Mouse (Mus musculus) adrenal gland, adult 8-10 months (tissue): ENCODE measurements around the gene Cfap298. TPM values are rescaled to one million over a fixed set of nuclear protein-coding genes. Genes with fewer than 3 reads are reported as not detected.

Source experiments
- DNase-seq: peaks from one replicate; pipeline ENCODE4 v3.0.0; 2022
- total RNA-seq, 4 experiments: library from RNA; stranded (reverse); gene quantifications; 2 replicates each; pipeline ENCODE4 v1.2.4; 2022

Cfap298 gene
- total RNA-seq = 10 to 100 TPM; 28.6 to 44.3 (median 38.4) TPM

DNA sequence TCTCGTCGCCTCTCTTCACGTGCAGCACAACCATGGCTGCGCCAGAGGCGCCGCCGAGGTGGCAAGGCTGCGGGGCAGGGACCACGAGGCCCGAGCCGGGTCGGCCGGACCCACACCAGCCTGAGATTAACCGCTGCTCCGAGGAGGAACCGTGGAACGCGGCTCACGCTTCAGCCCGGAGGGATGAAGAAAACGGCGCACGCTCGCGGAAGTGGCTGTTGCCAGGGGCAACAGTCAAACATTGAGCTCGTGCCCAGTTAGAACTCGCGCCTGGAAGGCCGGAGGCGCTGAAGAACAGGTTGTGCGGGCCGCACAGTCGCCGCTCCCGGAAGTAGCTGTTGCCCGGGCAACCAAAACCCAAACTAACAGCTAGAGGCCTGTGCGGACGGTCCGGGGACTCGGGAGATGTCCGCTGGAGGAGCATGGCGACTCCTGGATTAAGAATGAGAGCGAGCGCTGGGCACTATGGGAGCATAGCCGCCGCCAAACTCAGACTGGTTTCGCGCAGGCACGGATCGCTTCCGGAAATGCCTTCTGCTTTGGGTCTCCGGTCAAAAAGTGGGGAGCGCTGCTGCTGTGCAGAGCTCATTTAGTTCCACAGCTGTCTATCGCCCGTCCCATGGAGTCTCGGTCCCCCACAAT, at the start of gene Cfap298:
TSS of gene Cfap298 (minus strand) at position 428 of the 642 bp plus-strand sequence.
- peak; percentile 92 for DNase-seq

DNA sequence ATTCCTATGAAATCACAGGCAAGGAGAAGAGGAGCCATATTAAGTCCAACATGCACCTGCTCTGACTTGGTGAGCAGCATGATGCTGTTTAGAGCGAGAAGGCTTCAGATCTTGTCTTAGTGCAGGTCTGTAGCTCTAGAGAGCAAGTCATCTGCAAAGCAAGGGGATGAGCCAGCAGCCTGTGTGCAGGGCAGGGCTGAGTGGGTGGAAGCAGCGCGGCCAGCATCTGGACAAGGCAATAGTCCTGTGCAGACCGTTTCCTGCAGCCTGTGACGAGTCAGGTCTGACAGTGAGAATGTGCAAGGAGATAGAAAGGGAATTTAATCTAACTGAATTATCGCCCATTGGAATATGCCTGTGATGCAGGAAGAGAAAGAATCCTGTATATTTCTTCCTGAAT, 36.1 kb upstream of the Cfap298 start:
- no peak for DNase-seq

DNA sequence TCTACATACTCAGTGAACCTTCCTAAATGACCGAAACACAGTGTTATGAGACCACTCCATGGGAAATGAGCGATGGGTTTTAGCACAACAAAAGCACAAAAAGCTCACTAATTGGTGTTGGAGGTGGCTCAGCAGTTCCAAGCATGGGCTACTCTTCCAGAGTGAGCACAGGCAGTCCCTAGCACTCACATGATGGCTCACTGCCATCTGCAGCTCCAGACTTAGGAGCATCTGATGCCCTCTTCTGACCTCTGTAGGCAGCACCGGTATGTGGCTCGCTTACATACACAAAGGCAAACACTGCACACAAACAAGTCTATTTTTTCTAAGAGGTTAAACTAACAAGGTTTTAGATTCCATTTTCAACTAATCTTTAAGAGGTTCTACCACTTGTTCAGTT, 31.3 kb upstream of the Cfap298 start:
- no peak for DNase-seq

DNA sequence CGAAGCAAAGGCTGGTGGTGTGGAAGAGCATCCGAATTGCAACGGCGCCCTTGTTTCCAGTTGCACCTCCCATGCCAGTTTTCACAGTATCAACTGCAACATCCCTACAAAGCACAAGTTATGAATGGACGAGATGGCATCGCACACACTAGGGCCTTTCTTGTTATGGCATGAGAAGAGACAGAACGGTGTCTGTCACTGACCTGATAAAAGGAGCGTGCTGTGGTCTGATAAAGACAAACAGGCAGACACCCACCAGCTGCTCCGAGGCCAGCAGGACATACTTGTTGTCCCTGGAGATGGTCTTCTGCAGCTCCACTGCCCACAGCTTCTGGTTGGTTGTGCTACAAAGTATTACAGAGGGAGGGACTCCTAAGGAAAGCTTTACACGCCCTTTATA, 29.4 kb upstream of the Cfap298 start:
- no peak for DNase-seq

DNA sequence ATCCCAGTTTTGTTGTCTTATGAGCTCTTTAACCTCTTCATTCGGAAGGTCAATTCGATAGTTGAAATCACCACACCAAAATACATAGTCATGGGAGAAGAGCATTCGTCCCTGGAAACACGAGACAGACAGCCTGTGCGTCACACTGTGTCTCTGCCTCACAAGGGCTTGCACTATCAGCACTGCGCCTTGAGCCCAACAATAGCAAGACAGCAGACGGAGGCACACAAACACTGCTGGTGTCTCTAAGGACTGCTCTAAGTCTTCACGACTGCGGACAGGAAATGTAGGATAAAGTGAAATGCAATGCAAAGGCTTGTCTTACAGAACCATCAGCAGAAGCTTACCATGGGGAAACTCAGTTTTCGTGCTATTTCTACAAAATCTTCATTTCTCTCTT, 29.0 kb upstream of the Cfap298 start:
- DNase-seq = no peak

DNA sequence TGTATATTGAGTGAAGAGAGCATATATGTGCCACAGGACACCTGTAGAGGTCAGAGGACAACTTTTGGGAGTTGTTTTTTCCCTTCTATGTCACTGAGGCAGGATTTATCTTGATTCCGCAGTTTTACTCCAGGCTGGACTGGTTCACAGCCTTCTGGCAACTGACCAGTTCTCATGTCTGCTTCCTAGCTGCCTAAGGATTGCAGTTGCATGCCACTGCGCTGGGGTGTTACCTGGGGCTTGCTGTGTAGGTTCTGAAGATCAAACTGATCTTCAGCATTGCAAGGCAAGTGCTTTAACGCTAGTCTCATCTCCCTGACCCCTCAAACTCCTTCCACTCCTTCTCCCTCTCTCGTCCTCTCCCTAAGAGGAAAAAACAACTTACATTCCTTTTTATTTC, 28.3 kb upstream of the Cfap298 start:
- DNase-seq = no peak

DNA sequence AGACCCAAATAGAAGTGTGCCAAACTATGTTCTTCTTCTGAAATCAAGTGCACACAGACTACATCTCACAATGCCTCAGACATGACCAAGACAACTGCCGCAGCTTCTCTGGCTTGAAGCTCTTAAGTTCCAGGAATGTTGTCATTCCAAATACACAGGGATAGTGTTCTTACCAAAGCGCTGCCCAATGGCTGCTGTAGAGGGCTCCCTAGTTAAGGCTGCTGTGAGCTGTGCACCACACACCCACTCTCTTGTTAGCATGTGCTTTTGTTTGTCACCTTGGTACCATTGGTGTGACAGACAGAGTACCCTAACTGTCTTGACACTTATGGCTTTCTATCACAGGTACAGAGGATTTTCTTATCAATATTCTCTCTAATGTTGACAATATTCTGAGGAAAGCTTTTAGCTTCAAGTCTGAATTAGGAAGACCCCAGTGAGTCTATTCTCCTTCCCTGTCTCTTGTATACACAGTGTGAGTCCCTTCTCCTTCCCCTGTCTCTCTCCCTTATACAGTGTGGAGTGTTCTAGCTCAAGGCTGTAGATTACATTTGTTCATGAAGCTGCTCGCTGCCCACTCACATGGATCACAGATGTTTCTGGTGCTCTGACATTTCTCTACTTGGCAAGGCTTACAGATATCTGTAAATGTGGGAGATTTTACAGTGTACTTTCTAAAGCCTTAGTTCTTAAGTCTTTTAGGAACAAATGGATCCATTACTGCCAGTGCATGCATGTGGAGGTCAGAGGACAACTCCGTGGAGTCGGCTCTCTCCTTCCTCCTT, 23.6 kb upstream of the Cfap298 start:
- no peak for DNase-seq

DNA sequence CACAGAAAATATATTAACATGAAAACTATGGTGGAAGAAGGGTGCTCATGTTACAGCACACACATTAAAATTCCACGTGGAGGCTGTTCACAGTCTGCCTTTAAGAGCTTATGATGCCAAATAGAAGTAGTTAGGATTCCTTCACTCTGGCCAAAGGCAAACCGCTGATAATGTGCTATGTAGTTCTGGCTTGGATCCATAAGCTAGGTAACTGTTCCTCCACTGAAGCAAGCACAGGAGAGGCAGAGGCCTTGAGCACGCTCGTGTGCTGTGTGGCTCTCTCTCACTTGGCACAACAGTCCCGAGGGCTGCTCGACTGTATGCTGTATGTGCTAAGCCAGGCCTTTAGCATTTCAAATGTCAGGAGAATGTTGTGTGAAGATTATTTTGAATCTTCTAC, 20.6 kb upstream of the Cfap298 start:
- no peak for DNase-seq

DNA sequence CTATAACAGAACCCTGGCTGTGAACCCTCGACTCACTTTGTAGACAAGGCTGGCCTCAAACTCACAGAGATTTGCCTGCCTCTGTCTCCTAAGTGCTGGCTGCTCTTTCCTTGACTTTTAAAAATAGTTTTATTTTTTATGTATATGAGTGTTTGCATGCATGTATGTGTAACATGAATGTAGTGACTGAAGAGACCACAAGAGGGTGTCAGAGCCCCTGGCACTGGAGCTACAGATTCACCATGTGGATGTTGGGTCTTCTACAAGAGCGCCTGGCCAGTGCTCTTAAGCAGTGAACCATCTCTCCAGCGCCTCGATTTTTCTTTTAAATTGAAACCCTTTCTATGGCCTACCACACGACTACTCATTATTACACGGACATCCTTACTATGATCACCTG, 18.9 kb upstream of the Cfap298 start:
- DNase-seq = no peak

DNA sequence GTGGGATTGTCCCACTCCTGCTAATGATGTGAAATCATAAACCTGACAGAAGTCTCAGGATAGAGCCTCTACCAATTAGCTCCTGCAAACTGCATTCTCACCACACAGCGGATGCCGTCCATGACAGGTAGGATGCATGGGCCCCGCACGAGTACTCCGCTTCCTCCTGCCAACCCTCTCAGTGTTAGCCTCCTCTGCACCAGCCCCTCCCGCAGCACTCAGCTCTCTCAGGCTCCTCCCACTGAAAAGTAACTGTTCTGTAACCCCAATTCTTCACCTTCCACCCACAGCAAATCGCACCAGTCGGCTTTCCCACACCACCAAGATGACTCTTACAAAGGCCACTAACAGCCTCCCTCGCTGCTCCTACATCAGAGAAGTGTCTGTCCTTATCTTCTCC, 18.2 kb upstream of the Cfap298 start:
- DNase-seq = no peak

DNA sequence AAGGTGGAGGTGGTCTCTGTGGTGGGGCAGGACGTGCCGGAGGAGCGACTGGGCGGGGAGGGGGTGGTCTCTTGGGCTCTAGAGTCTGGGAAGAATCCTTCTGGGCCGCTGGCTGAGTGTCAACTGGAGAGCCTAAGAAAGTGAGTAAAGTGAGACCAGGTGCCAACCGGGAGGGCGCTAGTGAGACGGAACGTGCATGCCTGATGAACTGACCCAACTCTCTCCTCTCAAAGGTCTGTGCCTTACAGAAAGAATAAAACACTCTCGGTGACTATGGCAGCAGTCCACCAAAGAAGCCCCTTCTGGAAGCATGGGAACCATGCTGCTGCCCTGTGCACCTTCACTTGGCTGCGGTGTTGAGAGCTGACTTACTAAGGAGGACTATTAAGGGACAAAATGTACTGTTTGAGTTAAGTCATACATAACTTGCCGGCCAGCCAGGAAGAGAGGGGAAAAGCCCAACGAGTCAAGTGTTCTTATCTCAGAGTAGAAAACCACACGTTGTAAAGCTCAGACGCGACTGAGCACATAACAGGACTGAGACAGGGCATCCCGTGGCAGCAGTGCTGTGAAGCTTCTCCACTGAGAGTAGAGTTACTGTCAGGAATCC, 15.5 kb upstream of the Cfap298 start:
- DNase-seq = no peak

DNA sequence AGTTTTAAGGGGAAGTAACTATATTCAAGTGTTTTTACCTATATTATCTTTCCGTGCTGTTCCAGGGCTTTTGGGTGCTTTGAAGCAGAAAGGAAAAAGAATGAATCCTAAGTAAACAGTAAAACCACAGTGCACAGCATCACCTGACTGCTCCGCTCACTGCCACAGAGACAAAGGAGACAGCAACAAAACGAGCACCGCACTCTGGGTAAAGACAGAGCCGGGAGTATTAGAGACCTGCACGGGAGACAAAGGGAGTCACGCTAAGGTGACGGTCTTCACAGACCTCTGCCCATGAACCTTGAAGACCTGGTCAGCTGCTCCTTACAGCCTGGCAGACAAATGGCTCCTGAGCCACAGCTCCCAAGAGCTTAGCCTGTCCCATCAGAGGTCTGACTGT, 12.1 kb upstream of the Cfap298 start:
- no peak for DNase-seq

DNA sequence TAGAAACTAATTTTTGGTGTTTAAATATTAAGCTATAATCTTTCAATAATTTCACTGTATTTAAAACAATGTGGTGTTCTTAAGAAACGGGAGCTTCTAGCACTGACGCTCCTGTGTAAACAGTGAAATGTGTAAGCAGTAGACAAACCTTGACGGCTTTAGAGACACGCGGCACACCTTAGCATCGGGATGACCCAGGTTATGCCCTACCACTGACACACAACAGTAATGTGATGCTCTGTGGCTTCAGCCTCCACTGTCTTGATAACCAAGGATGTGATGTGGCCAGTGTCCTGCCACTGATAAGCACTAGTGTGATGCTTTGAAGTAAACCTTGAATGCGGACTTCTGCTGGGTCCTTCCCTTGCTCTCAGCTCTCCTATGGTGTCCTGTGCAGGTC, 6.3 kb upstream of the Cfap298 start:
- DNase-seq = no peak

DNA sequence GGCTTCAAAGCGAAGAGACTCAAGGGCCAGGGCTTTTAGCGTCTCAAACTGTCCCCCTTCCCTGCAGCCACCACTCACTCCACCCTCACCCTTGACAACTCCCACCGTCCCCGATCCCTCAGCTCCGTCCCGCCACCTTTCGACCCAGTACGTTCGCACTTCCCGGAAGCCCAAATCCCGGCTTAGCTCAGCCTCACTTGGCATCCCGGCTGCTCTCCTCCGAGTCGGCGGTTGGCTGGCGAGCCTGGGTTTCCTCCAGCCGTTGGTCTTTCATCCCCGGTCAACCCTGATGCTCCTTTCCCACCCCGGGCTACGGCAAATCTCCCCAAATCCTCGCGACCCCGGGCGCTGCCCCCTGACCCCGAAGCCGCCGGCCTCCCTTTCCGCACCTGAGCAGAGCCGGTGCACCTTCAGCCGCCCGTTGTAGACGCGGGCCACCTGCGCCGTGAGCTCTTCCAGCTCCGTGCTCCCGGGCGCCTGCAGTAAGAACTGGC, 674 bp downstream of the Cfap298 start:
- DNase-seq = peak; percentile 55

DNA sequence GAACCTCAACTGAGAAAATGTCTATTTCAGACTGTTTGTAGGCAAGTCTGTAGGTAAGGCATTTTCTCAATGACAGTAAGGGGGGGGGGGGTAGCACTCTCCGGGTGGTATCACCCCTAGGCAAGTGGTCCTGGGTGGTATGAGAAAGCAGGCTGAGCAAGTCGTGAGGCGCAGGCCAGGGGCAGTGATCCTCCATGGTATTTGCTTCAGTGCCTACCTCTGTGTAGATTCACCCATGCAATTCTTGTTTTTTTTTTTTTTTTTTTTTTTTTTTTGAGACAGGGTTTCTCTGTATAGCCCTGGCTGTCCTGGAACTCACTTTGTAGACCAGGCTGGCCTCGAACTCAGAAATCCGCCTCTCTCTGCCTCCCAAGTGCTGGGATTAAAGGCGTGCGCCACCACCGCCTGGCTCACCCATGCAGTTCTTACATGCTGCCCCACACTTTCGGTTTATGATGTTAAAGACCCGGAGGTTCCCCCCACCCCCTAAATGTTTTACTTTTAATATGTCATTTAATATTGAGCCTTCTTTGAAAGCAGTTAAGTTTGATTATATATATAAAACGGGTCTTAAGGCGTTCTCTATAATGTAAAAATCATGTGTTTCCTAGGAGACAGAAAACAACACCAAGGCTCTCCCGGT, 1.3 kb downstream of the Cfap298 start:
- no peak for DNase-seq

DNA sequence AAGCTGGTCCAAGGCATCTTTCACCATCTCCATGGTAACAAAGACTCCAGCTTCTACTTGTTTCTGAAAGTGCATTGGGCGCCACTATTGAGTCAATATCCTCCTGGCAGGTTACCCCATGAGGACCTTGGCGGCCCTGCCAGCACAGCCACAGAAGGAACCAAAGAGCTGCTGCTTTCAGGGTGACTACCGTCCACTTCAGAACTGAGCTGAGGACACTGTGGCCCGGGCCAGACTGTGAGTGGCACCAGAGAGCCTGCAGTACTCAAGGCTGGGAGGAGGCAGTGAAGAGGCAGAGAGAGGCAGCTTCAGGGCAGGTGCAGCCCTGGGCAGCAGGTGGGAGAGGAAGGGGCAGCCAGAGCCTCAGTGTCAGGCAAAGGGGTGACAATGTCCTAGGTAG, 7.5 kb downstream of the Cfap298 start:
- DNase-seq = no peak

DNA sequence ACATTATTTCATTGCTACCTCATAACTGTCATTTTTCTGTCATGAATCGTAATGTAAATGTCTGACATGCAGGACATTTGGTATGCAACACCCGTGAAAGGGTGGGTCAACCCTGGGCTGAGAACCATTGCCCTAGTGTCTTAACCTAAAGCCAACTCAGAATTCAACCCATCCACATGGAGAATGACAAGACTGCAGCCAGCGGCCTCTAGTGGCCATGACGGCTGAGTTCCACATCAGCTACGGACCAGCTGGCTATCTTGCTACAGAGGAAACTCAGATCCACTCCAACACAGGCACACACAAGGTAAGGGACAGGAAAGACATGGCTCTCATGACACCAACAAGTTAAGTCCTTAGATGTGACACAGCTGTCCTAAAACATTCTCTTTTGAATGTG, 9.5 kb downstream of the Cfap298 start:
- peak; percentile 65 for DNase-seq

DNA sequence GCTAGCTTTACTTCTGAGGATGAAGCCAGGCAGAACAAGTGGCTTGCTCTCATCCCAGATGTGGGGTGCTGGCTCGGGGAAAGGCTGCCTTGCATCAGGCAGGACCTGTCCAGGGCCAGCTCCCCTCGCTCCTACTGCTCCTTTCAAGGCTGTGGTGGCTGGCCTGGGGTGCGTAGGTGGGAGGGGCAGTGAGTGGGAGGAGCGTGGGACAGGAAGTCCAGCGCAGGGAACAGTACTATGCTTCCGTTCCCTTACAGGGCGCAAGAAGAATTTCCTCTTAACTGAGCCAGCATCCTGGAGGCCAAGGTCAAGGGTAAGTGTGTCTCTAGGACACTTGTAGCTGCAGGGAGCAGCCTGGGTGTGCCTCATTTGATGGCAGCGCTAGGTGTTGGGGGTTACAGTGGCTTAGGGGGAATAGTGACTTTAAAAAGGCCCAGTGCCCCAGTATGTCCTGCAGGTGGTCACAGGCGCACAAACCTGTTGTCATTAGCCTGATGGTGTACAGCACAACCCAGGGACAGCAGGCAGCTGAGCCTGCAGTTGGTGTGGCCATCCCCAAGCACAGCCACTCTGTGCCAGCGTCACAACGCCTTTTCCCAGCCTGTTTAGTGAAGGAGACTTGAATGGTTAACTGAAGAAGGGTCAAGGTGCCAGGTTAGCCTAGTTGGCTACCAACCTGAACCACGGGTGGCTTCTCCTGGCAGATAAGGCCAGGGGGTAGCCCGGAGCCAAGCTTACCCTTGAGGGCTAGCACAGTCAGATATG, 10.1 kb downstream of the Cfap298 start:
- DNase-seq = peak; percentile 85

DNA sequence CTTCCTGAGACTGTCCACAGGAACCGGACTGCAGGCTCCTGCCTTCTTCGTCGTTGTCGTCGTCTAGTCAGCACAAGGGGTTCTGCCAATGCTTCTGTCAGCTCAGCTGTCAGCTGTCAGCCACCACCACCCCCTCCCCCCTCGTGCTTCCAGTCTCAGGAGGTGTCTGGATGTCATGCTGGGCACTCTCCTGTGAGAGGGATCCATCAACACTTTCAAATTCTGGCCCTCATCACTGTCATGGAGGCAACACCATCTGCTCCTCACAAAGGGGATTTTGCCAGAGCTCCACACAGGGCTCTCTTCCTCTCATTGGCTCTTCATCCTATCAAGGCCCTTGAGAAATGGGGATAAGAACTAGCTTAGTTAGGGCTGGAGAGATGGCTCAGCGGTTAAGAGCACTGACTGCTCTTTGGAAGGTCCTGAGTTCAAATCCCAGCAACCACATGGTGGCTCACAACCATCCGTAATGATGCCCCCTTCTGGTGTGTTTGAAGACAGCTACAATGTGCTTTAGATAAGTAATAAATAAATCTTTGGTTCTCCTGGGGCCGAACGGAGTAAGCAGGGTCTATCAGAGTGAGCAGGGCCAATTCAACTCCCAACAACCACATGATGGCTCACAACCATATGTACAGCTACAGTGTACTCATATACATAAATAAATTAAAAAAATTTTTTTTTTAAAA, 13.3 kb downstream of the Cfap298 start:
- DNase-seq = no peak

DNA sequence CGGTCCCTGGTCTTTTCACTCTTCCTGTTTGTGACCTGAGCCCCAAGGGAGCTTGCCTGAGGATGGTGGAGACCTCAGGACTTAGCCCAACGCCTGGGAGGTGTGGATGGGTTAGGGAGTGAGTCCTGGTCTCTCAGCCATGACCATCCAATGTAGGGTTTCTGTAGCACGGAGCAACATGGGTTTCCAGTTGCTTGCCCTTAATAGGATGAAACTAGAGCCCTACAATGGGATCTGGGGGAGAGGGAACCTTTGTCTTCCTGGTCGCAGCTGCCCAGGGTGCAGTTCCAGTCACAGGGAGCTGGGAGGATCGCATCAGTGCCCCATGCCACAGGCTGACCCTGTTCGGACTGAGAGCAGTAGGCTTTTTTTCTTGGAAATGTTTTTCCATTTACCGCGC, 17.8 kb downstream of the Cfap298 start:
- no peak for DNase-seq

DNA sequence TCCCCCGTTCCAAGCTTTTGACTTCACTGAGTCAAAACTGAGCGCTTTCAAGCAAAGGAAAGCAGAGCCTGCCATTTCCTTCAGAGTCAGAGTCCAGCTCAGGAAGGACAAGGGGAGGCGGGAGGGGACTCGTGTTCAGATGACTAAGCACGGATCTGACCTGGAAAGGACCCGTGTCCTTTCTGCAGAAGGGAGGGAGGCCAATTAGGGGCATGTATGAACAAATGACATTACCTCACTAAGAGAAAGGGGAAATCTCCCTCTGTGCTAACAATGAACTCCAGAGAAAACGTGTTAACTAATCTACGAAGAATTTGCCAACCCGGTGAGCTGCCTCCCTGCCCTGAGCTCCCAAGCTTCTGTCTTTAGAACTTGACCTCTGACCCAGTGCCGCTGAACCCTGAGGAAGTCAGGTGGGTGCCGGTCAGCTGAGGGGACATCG, 18.9 kb downstream of the Cfap298 start:
- DNase-seq = peak; percentile 68

DNA sequence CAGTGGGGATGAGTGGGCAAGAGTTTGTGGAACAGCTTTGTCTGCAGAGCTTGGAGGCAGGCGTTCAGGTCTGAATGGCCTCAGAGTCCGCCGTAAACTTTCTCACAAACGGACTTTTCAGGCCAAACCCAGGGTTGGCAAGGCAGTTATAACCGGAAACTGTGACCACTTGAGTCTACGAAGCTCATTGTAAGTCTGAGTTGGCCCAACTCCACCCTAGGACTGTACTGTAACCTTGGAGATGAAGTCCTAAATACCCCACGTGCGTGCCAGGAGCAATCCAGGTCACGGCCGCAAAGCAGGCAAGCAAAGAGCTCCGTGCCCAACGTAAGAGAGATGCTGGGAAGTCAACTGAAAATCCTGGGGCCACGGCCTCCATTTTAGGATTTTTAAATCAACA, 23.1 kb downstream of the Cfap298 start:
- peak; percentile 65 for DNase-seq
